Mouse (Mus musculus) mouse trophoblast stem cell (cell line): ENCODE data around the gene Hoxd10.

Source experiments
- in situ Hi-C, 2 experiments: fragments of 300-500 bp; cut with MseI, MboI; formaldehyde crosslinking; loops; 2 replicates in 1 of 2; 3 replicates in 1 of 2; pipeline ENCODE4 v1.15.1; 2025

The Hoxd10 gene

DNA sequence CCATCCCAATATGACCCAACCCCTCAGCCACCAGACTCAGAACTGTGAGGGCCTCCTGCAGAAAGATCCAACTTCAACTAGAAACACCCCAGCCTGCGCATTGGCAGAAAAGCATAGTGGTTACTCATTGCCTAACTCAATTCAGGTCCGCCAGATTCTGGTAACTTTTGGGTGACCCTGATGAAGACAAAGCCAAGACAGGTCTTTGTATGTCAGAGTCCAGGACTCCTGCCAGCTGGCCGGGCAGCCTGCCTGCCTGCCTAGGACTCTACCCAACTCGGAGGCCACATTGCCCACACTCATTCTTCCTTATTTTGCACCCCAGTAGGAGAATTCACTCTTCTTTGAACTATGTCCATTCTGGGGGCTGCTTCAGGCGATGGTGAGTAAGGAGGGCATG, 34.8 kb downstream of the Hoxd10 start, which contains the start of gene Gm28230:
Gene Gm28230, plus strand, starts transcription at position 178 of the 400 bp plus-strand sequence.
- in situ Hi-C loops = loop anchor here in 1 of 2 experiments (10.0 kb wide), 1 partner anchor 238 kb away; no protein-coding TSS in a partner anchor

DNA sequence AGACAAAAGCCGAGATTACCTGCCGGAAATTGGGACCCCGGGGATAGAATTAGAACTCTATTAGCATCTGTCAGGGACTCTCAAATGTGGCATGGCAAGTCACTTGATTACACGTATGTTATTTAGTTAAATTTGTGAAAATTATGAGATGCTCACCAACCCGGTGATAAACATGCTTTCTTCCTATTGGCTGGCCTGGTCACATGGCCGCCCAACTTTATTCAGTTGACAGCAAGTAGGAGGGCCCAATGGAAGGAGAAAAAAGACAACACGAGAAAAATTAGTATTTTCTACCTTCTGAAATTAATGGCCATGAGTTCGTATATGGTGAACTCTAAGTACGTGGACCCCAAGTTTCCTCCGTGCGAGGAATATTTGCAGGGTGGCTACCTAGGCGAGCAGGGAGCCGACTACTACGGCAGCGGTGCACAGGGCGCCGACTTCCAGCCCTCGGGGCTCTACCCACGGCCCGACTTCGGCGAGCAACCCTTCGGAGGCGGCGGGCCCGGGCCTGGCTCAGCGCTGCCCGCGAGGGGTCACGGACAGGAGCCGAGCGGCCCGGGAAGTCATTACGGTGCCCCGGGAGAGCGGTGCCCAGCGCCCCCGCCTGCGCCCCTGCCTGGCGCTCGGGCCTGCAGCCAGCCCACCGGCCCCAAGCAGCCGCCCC, 35.4 kb downstream of the Hoxd10 start:
- in situ Hi-C loops = loop anchor here in 1 of 2 experiments (10.0 kb wide), 1 partner anchor 238 kb away; no protein-coding TSS in a partner anchor

DNA sequence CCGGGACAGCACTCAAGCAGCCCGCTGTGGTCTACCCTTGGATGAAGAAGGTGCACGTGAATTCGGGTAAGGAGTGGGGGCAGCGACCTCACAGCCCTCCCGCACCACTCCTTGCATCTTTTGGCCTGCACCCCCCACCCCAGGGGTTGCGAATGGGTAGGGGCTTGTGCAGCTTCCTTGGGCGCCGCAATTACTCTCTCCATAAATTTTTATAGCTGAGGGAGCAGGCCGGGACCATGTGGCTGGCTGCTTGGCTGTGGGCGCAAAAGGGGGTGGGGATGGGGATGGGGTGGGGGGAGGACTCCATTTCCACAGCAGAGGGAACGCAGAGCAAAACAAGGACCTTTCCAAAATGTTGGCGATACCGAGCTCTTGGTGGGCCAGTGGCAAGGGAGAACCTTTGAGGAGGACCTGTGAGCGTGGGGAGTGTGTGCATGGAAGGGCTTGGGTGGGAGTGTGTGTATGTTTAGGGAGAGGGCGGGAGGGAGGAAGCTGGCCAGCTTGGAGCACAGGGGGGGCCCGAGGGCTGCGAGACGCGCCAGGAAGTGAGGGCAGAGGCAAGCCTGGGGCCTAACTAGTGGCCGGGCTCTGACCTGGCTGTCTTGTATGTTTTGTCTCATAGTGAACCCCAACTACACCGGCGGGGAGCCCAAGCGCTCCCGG, 36.0 kb downstream of the Hoxd10 start:
- in situ Hi-C loops = loop anchor here in 1 of 2 experiments (10.0 kb wide), 1 partner anchor 237 kb away; no protein-coding TSS in a partner anchor

DNA sequence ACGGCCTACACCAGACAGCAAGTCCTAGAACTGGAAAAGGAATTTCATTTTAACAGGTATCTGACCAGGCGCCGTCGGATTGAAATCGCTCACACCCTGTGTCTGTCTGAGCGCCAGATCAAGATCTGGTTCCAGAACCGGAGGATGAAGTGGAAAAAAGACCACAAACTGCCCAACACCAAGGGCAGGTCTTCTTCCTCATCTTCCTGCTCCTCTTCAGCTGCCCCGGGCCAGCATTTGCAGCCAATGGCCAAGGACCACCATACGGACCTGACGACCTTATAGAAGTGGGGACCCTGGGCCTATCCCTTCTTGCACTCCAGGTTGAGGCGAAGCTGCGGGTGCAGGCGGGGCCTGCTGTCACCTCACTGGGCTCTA, 36.6 kb downstream of the Hoxd10 start:
- in situ Hi-C loops = loop anchor here in 1 of 2 experiments (10.0 kb wide), 1 partner anchor 237 kb away; no protein-coding TSS in a partner anchor

DNA sequence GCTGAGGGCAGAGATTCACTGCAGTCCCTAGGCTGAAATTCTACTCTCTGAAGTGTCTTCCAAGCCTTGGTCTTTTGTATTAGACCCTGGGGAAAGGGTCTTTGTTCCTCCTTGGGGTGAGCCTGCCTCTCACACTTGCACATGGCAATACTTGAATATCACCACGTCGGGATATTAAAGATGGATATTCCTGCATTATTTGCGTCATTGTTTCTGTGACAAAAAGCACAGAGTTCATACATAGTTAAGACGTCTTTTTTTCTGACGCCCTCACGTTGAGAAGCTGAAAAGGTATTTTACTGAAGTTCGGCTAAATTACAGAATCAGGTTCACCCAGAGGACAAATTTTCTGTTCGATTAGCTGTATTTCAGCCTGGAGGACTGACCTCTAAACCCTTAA, 38.6 kb downstream of the Hoxd10 start:
- in situ Hi-C loops = no loop called here

DNA sequence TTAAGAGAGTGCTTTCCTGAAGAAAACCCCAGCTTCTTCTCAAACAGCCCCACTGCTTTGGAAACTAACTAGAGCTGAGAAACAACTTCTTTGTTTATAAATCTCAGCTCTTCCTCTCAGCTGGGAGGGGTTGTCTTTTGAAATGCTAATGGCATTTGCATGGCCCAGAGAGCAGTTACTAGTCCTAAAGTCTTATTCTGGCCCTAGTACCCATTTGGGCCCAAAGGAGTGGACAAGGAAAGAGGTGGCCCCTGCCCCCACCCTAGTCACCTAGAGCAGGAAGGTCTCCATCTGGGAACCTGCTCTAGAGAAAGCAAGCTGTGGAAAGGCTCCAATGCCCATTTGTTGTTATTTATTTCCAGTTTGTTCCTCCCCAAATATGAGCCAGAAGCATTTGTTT, 39.3 kb downstream of the Hoxd10 start:
- in situ Hi-C loops = no loop called here

DNA sequence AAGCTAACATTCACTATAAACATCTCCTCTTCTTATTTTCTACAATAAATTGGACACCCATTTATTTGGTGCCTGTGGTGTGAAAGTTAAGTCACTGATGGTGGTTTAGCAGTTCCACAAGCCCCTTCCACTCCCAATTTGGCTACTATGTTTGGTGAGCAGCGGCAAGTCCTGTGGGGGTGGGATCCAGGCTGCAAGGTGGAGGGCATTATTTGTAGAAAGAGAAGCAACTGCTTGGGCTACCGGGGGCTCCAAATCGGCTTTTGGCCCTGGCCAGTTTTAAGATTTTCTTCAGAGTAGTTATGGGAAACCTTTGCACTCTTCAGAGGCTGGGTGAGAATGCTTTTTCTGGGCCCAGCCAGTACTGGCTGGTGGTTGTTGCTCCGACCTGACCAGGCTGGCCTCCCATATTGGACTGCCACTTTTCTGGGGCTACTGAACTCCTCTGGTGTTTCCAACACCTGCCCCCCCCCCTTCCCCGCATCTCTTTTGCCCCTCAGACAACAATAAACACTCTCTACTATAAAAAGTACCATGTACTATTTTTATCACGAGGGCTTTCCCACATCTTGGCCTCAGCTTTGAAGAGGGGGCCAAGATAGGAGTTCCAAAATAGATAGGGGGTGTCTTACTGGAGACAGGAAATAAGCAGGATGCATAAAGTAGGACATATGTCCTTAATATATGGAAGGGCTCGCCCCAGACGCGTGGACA, 40.2 kb downstream of the Hoxd10 start:
- in situ Hi-C loops = no loop called here

DNA sequence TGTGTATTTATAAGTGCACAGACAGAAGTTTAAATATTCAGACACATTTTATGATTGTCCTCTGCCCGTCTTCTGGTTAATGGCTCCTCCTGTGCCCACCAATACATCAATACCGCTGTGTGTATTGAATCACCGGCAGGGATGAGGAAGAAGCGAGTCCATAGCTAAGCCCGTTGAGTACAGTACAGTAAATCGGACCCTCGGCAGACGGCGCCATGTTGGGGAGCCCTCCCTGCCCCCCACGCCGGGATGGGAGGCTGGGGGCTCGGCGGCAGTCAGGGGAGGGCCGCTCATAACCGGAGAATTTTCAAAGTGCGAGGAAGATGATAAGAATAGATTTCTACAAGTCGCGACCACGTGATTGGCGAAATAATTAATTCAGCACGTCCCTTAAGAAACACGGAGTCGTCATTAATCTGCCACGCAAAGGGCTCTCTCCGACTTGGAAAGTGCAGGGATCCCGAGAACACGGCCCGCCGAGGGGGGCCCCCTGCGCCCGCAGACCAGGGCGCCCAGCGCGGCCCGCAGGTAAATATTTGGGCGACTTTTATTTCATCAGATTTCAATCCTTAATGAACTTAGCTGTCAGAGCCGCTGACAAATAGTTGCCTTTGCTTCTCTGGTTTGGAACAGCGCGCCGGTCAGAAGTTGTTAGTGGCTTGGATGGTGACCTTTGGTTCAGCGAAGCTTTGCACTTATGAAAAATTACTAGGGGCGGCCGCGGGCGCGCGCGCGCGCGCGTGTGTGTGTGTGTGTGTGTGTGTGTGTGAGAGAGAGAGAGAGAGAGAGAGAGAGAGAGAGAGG, 41.0 kb downstream of the Hoxd10 start:
- in situ Hi-C loops = no loop called here

DNA sequence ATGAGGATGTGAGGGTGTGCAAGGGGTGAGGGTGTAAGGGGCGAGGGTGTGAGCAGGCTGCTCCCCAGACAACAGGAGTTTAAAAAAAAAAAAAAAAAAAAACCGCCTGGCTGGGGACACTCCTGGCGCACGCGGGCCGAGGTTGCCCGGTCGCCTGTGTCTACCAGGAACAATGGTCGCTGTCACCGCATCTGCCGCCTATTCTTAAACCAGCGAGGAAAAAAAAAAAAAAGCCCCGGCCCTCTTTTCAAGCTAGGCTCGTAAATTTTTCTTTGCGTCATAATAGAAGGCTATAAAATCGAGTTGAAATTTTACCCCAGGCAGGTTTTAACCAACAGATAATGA, 41.6 kb downstream of the Hoxd10 start:
- in situ Hi-C loops = no loop called here

DNA sequence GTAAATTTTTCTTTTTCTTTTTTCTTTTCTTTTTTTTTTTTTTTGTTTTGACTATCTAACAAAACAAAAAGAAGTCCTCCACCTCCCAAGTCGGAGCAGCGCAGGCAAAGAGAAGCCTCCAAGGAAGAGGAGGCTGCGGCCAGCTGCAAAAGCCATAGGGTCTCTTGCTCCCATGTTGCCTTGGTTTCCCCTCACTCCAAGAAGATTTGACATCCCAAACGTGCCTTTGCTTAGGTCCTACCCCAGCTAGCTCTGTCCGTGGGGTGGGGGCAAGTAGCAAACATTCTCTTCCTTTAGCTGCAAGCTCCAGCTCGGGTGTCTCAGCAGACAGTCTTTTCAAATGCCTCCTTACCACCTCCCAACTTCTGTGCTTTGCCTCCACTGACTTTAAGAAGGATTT, 42.0 kb downstream of the Hoxd10 start:
- in situ Hi-C loops = no loop called here

DNA sequence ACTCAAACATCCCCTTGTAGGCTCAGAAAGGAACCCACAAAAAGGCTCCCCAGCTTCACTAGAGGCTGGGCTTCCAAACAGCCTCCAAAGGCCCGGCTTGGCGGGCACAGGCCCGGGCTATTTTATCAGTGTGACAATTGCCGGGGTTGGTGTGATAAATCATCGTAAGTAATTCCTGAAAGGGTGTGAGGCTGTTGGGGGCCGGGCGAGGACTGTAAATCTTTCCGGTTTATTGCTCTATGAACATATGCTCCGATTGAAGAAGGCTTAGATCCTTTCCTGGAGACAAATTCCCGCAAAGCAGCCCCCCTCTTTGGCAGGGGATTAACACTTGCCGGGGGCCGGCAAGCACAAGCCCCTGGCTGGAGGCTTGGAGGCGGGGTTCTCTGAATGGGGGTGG, 42.7 kb downstream of the Hoxd10 start:
- in situ Hi-C loops = no loop called here

DNA sequence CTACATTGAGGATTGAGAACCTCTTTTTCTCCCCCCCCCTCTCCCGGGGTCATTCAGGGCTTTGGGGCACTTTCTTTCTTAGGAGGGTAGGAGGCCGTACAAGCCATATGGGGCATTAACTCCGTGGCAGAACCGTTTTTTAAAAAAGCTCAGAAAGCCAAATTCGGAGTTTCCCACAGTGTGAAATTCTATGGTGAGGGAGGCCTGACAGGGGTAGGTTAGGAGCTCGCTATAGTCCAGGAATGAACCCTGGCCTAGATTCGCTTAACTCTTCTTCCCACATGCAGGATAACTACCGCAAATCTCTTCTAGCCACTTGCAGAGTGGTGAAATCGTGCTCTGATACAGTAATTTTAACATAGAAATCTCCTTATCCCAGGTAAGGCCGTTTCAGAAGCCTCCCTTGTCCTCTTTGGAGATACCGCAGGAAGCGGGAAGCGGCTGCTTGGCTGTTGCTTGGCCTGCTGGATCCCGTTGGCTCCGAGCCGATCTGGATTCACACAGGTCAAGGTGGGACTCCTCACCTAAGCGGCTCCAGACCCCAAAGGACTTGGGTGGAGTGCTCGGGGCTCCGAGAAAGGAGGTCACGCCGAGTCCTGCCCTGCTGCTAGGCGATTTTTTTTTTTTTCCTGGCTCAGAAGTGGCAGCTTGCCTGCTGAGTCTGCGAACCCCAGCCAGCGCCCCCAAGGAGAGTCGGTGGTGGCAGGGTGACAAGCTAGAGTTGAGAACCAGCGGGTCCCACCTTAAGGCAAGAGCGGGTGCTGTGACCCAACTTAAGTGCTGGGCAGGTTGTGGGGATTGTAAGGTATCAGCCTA, 43.5 kb downstream of the Hoxd10 start:
- in situ Hi-C loops = no loop called here

DNA sequence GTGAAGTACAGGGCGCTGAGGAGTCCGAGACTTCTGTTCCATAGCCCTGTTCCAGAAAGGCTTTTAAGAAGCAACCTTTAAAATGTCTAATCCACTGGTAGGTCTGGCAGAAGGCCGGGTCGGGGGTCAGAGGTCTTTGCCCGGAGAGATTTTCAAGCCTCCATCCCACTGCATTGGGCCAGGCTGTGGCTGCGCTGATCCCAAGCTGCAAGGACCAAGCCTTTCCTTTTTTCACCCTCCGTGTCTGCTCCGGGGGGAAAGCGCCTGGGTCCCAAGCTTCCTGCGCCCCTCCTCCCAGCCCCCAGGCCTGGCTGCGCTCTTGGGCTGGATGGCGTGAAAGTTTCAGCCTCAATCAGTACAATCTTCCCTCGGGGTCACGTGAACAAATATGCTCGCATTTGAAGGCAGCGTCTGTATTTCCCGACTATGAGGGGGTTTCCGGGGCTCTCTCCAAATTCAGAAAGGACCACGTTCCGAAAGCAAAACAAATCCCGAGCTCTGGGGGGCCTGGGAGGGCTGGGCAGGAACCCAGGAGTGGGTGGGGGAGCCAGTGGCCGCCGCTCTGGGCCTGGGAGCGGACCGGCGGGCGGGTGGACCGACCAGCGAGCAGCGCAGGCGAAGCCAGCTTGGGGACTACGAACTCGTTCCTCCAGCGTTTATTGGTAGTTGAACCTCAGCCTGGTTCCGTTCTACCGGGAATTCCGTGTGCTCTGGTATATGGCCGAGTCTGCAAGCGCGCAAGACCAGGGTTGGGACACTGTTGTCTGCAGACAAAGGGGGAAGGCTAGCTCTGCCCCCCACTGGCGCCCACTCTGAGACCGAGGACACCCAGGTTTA, 44.3 kb downstream of the Hoxd10 start:
- in situ Hi-C loops = no loop called here

DNA sequence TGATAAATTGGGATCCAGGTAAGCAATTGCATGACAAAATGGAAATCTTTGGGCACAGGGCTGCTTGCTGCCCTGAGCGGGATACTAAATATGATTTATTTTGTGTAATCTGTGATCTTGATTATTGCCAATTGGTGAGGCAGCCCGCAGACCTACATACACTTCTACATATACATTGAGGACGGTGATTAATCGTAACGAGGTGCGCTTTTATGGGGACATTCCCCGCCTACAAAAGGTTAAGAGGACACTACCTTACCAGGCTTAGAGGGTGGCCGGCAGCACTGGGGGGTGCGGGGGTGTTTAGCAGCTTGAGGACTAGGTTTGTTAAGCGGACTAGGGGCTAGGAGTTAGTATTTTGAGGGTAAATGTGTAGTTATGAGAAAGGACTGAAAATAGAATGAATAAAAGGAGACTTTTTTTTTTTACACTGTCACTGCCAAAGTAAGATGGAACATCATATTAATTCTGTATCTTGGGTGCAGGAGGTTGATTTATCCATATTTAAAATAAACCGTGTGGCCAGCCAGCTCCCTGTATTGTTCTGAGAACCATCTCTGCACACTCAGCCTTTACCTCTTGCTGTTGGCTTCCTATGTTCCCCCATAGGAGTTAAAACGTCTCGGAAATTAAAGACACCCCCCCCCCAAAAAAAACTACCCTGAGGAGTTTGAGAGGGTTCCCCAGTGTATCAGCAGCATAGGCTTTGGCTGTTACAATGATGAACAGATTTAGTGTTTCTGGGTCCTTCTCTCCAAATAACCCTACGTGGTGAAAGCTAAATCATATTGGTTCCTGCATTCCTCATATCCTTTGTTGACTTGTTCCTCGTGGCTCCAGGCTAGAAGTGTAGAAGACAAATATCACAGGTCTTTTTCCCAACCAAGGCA, 45.2 kb downstream of the Hoxd10 start:
- in situ Hi-C loops = no loop called here

DNA sequence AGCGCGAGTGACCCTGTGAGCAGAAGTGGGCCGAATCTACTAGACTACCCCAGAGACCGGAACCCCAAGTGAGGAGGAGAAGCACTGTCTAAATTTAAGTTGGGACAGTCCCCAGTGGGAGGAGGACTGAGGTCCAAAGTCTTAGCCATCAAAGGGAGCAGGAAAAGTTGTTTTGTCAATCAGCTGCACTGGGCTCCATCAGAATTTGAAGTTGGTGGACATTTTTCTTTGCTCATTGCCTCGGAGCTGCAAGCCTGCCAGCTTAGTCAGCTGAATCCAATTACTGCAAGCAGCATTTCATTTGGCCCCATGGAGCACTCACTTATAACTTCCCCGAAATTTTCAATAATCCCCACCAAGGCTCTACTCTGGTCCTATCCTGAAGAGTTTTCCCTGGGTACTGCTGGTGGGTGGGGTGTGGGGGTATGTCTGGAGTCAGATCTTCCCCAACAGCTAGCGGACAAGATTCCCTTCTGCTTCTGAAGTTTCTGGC, 45.9 kb downstream of the Hoxd10 start:
- in situ Hi-C loops = no loop called here

DNA sequence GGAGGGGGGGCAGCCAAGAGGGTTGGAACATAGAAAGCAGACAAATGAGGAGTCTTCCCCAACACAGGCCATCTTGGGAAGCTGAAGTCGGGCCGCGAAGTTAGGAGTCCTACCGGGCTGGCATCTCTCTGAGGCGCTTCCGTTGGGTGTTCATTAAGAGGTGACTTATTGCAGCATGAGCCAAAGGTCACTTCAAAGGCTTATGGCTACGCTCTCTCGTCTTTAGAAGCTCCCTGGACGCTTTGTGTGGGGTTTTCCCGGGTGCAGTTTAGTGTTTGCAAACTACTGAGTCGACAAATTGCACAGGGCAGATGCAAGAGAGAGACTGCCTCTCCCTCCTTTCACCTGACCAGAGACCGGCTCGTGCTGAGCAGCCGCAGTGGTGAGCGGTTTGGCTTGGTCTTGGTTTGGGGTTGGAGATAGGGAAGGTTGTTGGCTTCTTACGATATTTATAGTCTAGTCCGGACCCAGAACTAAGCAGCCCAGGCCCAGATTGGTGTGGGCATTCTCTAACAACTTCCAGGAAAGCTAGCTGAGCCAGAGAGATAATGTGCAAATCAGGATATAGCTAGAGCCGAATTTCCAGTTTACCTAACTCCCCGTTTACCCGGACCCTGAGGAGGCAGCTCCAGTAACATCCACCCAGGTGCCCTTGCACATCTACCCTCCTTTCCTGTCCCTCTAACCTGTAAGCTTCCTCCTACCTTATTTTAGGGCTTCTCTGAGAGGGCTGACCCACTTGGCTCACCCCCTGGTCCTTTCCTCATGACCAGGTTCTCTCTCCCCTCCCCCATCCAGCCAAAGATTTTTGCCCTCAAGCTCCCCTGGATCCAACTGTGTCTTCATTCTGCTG, 47.1 kb downstream of the Hoxd10 start:
- in situ Hi-C loops = no loop called here

DNA sequence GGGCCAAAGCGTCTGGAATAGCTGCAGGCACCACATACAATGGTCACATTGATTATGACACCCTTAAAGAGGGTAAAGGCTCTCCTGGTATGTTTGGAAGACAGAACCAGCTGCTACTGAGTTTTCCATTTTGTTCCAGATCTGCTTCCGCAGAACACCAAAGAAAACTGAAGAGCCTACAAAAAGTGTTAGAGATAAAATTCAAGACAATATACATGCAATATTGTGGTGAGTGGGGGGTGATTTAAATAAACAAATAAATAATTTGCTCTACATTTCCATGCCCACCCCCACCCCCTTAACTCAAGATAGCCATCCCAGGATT, 47.7 kb downstream of the Hoxd10 start:
- in situ Hi-C loops = no loop called here

DNA sequence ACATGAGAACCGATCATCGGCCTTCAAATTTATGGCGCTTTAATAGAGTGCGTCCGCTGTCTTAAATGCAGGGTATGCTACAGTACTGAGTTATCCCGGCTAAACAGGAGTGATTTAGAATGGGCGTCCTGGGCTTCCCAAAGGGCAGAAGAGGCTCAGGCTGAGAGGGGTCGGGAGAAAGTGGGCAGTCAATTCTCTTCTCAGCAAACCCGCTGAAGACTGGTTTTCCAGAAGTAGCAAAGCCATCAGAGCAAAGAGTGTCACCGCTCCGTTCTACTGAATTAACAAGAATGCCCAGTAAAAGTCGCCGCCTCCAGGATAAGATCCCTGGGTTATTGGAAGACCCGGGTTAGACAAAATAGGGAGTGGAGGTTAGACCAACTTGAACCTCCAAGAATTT, 48.1 kb downstream of the Hoxd10 start:
- in situ Hi-C loops = no loop called here
